Mouse (Mus musculus): ENCODE measurements around the gene Mrpl23. TPM values are rescaled to one million over a fixed set of nuclear protein-coding genes. Genes with fewer than 3 reads are reported as not detected.

The Mrpl23 gene
- polyA plus RNA-seq (2012; rRNA removed) = 10.3 and 11.0 TPM in 2 replicates

DNA sequence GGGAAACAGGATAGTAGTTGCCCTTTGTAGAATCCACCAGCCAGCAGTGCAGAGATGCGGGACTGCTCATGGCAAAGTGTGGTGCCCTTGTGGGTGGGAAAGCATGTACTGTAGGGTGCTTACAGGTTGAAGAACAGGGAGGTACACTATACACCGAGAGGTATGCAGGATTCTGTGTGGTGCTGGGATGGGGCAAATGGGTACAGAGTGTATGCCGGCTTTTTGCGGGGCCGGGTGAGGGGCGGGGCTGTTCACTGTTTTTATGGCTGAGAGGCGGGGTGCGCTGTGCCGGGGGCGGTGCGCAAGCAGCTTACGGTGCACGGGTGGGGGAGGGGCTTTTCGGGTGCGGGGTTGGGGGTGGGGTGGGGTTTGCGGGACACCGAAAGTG, at the start of gene Mrpl23:
Gene Mrpl23, plus strand, starts transcription at position 16 of the 388 bp plus-strand sequence.
- peak within 1 kb of the TSS; percentile 83 for H3K4me3 ChIP-seq (ENCODE audit: insufficient read depth, low read depth, low read length)
- H3K27me3 ChIP-seq (replicated peaks; ENCODE audit: control insufficient read depth, insufficient read depth, low read length) = no peaks in the 10 kb centered on the region
- H3K27ac ChIP-seq (ENCODE audit: insufficient read depth, low read depth, low read length) = 0 out of 2 replicates have a peak within 1 kb of the TSS, but pooled peaks have one; percentile 22
- no peaks in the 10 kb centered on the region for H3K36me3 ChIP-seq (ENCODE audit: control insufficient read depth, insufficient read depth, low read length)
- H3K4me1 ChIP-seq (ENCODE audit: control insufficient read depth, insufficient read depth, low read length) = no peaks in the 10 kb centered on the region
- WGBS = 4% methylated on average over 17 of the region's 17 CpGs
- TF ChIP-seq POLR2A (IDR thresholded peaks at IDR 0.05; ENCODE audit: low read depth, low read length) = no peak
- no peak for TF ChIP-seq CTCF (conservative IDR thresholded peaks at IDR 0.05; ENCODE audit: insufficient read depth, insufficient read length, low read depth, low read length)
- no peak for DNase-seq

DNA sequence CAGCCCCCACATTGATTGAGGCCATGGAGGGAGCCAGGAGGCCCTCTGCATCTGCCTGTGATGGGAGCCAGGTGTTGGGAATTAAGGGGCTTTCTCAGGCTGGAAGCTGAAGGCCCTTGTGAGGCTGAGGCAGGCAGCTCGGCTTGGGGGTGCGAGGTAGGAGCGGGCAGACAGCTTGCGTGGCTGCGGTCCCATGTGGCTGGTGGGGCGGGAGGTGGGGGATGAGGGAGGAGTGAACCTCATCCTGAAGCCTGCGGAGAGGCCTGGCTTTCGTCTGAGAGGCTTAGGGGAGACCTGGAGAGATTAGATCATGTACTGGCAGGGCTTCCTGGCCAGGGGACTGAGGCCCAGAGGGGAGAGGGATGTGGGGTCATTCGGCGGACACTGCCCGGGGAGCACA, 49.4 kb upstream of the Mrpl23 start:
- Histone ChIP-seq H3K27me3 (replicated peaks; ENCODE audit: control insufficient read depth, insufficient read depth, low read length) (no peaks in the 10 kb centered on the region), H3K4me3 (ENCODE audit: insufficient read depth, low read depth, low read length) (no peak overlapping the region), H3K27ac (ENCODE audit: insufficient read depth, low read depth, low read length) (no peak overlapping the region), H3K4me1 (ENCODE audit: control insufficient read depth, insufficient read depth, low read length) (no peaks in the 10 kb centered on the region), H3K36me3 (ENCODE audit: control insufficient read depth, insufficient read depth, low read length) (no peaks in the 10 kb centered on the region)
- no peak for DNase-seq
- TF ChIP-seq CTCF (conservative IDR thresholded peaks at IDR 0.05; ENCODE audit: insufficient read depth, insufficient read length, low read depth, low read length) = no peak
- WGBS = 83% methylated on average over 11 of the region's 11 CpGs

DNA sequence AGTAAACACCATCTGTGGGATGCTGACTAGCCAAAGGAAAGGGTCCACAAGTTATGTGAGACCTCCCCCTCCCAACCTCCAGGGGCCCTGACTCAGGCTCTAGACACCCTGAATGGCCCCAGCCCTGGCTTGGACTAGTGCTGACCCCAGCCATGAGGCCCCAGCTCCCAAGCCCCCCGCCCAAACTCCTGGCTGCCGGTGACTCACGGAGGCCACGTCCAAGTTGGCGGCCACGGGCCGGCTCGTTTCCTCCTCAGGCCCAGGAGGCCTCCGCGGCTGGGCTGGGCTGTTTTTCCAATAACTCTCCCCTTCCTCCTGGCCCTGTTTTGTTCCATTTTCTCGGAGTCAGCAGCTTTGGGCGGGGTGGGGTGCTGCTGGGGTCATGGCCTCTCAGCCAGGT, 47.7 kb upstream of the Mrpl23 start:
- Histone ChIP-seq H3K27ac (ENCODE audit: insufficient read depth, low read depth, low read length) (no peak overlapping the region), H3K4me3 (ENCODE audit: insufficient read depth, low read depth, low read length) (no peak overlapping the region), H3K36me3 (ENCODE audit: control insufficient read depth, insufficient read depth, low read length) (no peaks in the 10 kb centered on the region), H3K4me1 (ENCODE audit: control insufficient read depth, insufficient read depth, low read length) (no peaks in the 10 kb centered on the region), H3K27me3 (replicated peaks; ENCODE audit: control insufficient read depth, insufficient read depth, low read length) (no peaks in the 10 kb centered on the region)
- DNase-seq = no peak
- WGBS = 65% methylated on average over 12 of the region's 12 CpGs
- no peak for TF ChIP-seq CTCF (conservative IDR thresholded peaks at IDR 0.05; ENCODE audit: insufficient read depth, insufficient read length, low read depth, low read length)
- no peak for TF ChIP-seq POLR2A (IDR thresholded peaks at IDR 0.05; ENCODE audit: low read depth, low read length)

DNA sequence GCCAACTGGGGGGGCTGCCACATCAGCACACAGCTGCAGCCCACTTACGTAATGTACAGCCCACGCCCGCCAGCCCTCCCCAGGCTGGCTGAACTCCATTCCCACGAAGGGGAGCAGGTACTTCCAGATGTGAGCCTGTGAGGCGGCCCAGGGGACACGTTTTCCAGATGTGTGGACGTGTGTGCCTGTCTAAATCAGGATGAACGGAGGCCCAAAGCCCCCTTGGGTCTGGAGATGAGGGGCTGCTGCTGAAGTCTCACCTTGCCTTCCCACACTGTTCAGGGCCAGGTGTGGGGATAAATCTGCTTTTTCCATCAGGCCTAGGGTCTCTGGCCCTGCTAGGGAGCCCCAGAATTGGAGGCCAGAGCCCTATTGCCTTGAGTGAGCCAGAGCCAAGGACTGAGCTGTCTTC, 45.7 kb upstream of the Mrpl23 start:
- Histone ChIP-seq H3K27ac (ENCODE audit: insufficient read depth, low read depth, low read length) (no peak overlapping the region), H3K36me3 (ENCODE audit: control insufficient read depth, insufficient read depth, low read length) (no peaks in the 10 kb centered on the region), H3K4me3 (ENCODE audit: insufficient read depth, low read depth, low read length) (no peak overlapping the region), H3K4me1 (ENCODE audit: control insufficient read depth, insufficient read depth, low read length) (no peaks in the 10 kb centered on the region), H3K27me3 (replicated peaks; ENCODE audit: control insufficient read depth, insufficient read depth, low read length) (no peaks in the 10 kb centered on the region)
- TF ChIP-seq CTCF (conservative IDR thresholded peaks at IDR 0.05; ENCODE audit: insufficient read depth, insufficient read length, low read depth, low read length) (no peak), POLR2A (IDR thresholded peaks at IDR 0.05; ENCODE audit: low read depth, low read length) (no peak)
- WGBS = 87% methylated on average over 8 of the region's 8 CpGs
- no peak for DNase-seq

DNA sequence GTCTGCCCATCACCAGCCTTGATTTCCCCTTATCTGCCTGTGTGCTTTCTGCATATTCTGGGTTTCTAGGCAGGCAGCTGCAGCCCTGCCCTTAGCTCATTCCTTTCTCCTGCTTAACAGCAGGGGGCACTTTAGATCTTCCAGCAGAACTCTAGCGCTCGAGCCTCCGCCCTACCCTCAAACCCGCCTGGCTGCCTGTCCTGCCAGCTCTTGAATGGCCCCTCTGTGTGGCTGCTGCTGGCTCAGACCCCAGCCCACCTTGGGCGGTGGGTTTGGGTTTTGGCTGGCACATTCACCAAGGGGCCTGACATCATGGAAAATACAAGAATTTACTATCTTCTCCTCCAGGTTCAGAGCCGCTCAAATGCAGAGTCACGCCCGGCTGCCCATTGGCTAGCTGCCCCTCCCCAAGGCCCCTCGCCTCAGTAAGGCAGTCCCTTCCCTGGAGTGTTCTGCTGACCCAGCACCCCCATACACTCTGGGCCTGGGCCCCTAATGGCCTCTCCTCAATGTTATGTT, 45.1 kb upstream of the Mrpl23 start:
- 40% methylated on average over 9 of the region's 9 CpGs for WGBS
- Histone ChIP-seq H3K4me3 (ENCODE audit: insufficient read depth, low read depth, low read length) (no peak overlapping the region), H3K4me1 (ENCODE audit: control insufficient read depth, insufficient read depth, low read length) (no peaks in the 10 kb centered on the region), H3K27me3 (replicated peaks; ENCODE audit: control insufficient read depth, insufficient read depth, low read length) (no peaks in the 10 kb centered on the region), H3K27ac (ENCODE audit: insufficient read depth, low read depth, low read length) (no peak overlapping the region), H3K36me3 (ENCODE audit: control insufficient read depth, insufficient read depth, low read length) (no peaks in the 10 kb centered on the region)
- TF ChIP-seq CTCF (conservative IDR thresholded peaks at IDR 0.05; ENCODE audit: insufficient read depth, insufficient read length, low read depth, low read length) (peak; percentile 53), POLR2A (IDR thresholded peaks at IDR 0.05; ENCODE audit: low read depth, low read length) (no peak)
- peak; percentile 22 for DNase-seq

DNA sequence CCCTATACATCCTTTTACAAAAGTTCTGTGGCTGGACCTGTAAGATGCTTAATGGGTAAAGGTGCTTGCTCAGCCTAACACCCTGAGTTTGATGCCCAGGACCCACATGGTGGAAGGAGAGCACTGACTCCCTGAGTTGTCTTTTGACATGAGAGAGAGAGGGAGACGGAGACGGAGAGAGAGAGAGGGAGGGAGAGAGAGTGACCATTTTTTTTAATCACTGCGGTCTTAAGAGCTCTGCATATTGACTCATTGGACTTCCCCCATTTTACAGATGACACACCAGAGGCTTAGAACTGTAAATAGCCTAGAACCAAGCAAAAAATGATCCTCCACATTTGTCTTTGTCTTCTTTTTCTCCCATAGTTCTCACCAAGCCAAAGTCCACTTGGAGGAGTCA, 44.4 kb upstream of the Mrpl23 start:
- Histone ChIP-seq H3K36me3 (ENCODE audit: control insufficient read depth, insufficient read depth, low read length) (no peaks in the 10 kb centered on the region), H3K4me3 (ENCODE audit: insufficient read depth, low read depth, low read length) (no peak overlapping the region), H3K27me3 (replicated peaks; ENCODE audit: control insufficient read depth, insufficient read depth, low read length) (no peaks in the 10 kb centered on the region), H3K27ac (ENCODE audit: insufficient read depth, low read depth, low read length) (no peak overlapping the region), H3K4me1 (ENCODE audit: control insufficient read depth, insufficient read depth, low read length) (no peaks in the 10 kb centered on the region)
- TF ChIP-seq CTCF (conservative IDR thresholded peaks at IDR 0.05; ENCODE audit: insufficient read depth, insufficient read length, low read depth, low read length) (no peak), POLR2A (IDR thresholded peaks at IDR 0.05; ENCODE audit: low read depth, low read length) (no peak)
- no peak for DNase-seq
- 93% methylated on average over 3 of the region's 3 CpGs for WGBS

DNA sequence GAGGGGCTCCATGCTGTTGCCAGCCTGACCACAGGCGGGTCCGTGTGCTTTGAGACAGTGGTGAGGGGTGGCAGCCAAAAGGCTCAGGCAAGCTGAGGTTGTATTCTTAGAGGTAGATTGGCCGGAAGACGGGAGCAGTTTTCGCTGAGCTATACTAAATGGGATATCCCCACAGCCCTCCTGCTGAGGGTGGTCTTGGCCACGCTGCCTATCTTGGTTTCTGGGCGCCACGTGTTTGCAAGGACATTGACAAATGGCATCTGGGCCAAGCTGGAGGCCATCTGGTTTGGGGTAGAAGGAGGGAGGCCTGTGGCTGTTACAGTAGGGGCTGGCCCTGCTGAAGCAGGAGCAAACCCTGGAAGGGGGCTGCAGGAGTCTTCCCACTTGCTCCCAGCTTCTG, 39.0 kb upstream of the Mrpl23 start:
- Histone ChIP-seq H3K27me3 (replicated peaks; ENCODE audit: control insufficient read depth, insufficient read depth, low read length) (no peaks in the 10 kb centered on the region), H3K36me3 (ENCODE audit: control insufficient read depth, insufficient read depth, low read length) (no peaks in the 10 kb centered on the region), H3K4me3 (ENCODE audit: insufficient read depth, low read depth, low read length) (no peak overlapping the region), H3K27ac (ENCODE audit: insufficient read depth, low read depth, low read length) (no peak overlapping the region), H3K4me1 (ENCODE audit: control insufficient read depth, insufficient read depth, low read length) (no peaks in the 10 kb centered on the region)
- WGBS = 87% methylated on average over 8 of the region's 8 CpGs
- DNase-seq = no peak
- no peak for TF ChIP-seq POLR2A (IDR thresholded peaks at IDR 0.05; ENCODE audit: low read depth, low read length)
- TF ChIP-seq CTCF (conservative IDR thresholded peaks at IDR 0.05; ENCODE audit: insufficient read depth, insufficient read length, low read depth, low read length) = no peak

Measured in kidney, adult 2 months (tissue).